Mouse (Mus musculus): ENCODE measurements around the gene Asb10.

Gene Asb10

GRCm38 (mm10) chr5:24550598-24551316 is 10.0 kb upstream of the Asb10 start:
- ChIA-PET CTCF (interaction anchor here in 3 of 4 experiments (0.6 to 1.3 kb wide), 5 partner anchors 9 to 67 kb away, joined by 3 to 4 read pairs (median 3); no protein-coding TSS in a partner anchor), POLR2A (interaction anchor here in 2 of 4 experiments (0.6 to 1.5 kb wide), 6 partner anchors 11 to 135 kb away, joined by 3 to 5 read pairs (median 3); partner anchors contain the start of gene Nub1 (in 1 of the 2))

GRCm38 (mm10) chr5:24542643-24543042 is 1.9 kb upstream of the Asb10 start:
- POLR2A ChIA-PET = interaction anchor here in 1 of 4 experiments (1.8 kb wide), 1 partner anchor 10 kb away, joined by 6 read pairs; no protein-coding TSS in a partner anchor
- CTCF ChIA-PET = no interaction called here

- ChIA-PET CTCF (interaction anchor here in 2 of 4 experiments (1.1 to 2.2 kb wide), 3 partner anchors 8 to 11 kb away, joined by 3 to 9 read pairs (median 4); no protein-coding TSS in a partner anchor), POLR2A (interaction anchor here in 2 of 4 experiments (0.6 to 1.8 kb wide), 6 partner anchors 8 to 782 kb away, joined by 3 to 6 read pairs (median 3); partner anchors contain the start of gene Nub1 (in 1 of the 2))
Measured at GRCm38 (mm10) chr5:24541144-24541569, 379 bp upstream of the Asb10 start.

- POLR2A ChIA-PET = interaction anchor here in 3 of 4 experiments (0.6 to 2.9 kb wide), 10 partner anchors 10 to 1138 kb away, joined by 3 to 8 read pairs (median 4); partner anchors contain the start of genes Abcf2 (in 2 of the 3) and Nub1 (in 1 of the 3)
- CTCF ChIA-PET = interaction anchor here in 3 of 4 experiments (0.6 to 2.2 kb wide), 4 partner anchors 9 to 90 kb away, joined by 3 to 9 read pairs (median 4); no protein-coding TSS in a partner anchor
Measured at GRCm38 (mm10) chr5:24539571-24540296, 1.0 kb downstream of the Asb10 start.

- CTCF ChIA-PET = interaction anchor here in 2 of 4 experiments (0.5 to 2.2 kb wide), 5 partner anchors 27 to 121 kb away, joined by 3 to 9 read pairs (median 4); no protein-coding TSS in a partner anchor
Measured at GRCm38 (mm10) chr5:24537618-24538017, 3.2 kb downstream of the Asb10 start.

GRCm38 (mm10) chr5:24536511-24536910 is 4.3 kb downstream of the Asb10 start:
- CTCF ChIA-PET = interaction anchor here in 1 of 4 experiments (1.4 to 2.2 kb wide), 2 partner anchors 26 to 53 kb away, joined by 5 to 9 read pairs; no protein-coding TSS in a partner anchor
- POLR2A ChIA-PET = interaction anchor here in 2 of 4 experiments (0.7 to 2.9 kb wide), 3 partner anchors 10 to 67 kb away, joined by 3 to 8 read pairs (median 3); partner anchors contain the start of genes Abcf2 (in 1 of the 2) and Gbx1 (in 1 of the 2)

More at GRCm38 (mm10) chr5:24537618-24538017, 3.2 kb downstream of the Asb10 start:
- POLR2A ChIA-PET = interaction anchor here in 2 of 4 experiments (0.6 to 2.9 kb wide), 3 partner anchors 14 to 216 kb away, joined by 3 to 8 read pairs (median 3); partner anchors contain the start of gene Abcf2 (in 1 of the 2)

GRCm38 (mm10) chr5:24535731-24536130 is 5.0 kb downstream of the Asb10 start:
- ChIA-PET POLR2A (no interaction called here), CTCF (no interaction called here)

- ChIA-PET CTCF (interaction anchor here in 3 of 4 experiments (0.6 to 1.6 kb wide), 8 partner anchors 18 to 118 kb away, joined by 3 to 7 read pairs (median 4); no protein-coding TSS in a partner anchor), POLR2A (interaction anchor here in 3 of 4 experiments (0.9 to 2.2 kb wide), 8 partner anchors 10 to 173 kb away, joined by 3 to 6 read pairs (median 3); partner anchors contain the start of gene Abcf2 (in 1 of the 3))
Measured at GRCm38 (mm10) chr5:24534292-24534691, 6.5 kb downstream of the Asb10 start.

GRCm38 (mm10) chr5:24533391-24533790 is 7.4 kb downstream of the Asb10 start:
- CTCF ChIA-PET = interaction anchor here in 3 of 4 experiments (0.6 to 2.3 kb wide), 19 partner anchors 8 to 1117 kb away, joined by 3 to 20 read pairs (median 4); no protein-coding TSS in a partner anchor
- POLR2A ChIA-PET = interaction anchor here (0.6 to 2.2 kb wide), 15 partner anchors 8 to 690 kb away, joined by 3 to 6 read pairs (median 3); partner anchors contain the start of genes Abcf2 (in 2 of the 4) and Nub1 (in 1 of the 4)

- CTCF ChIA-PET = interaction anchor here (0.6 to 3.0 kb wide), 64 partner anchors 9 to 480 kb away, joined by 3 to 39 read pairs (median 4); partner anchors contain the start of genes Abcf2 (in 1 of the 4), Asb10 (in 1 of the 4), Nub1 (in 1 of the 4) and Tmub1 (in 1 of the 4)
Measured at GRCm38 (mm10) chr5:24530042-24530689, 10.6 kb downstream of the Asb10 start.

GRCm38 (mm10) chr5:24527780-24528179 is 13.0 kb downstream of the Asb10 start:
- CTCF ChIA-PET = interaction anchor here in 3 of 4 experiments (0.5 to 3.0 kb wide), 11 partner anchors 17 to 192 kb away, joined by 3 to 39 read pairs (median 5); no protein-coding TSS in a partner anchor
- POLR2A ChIA-PET = interaction anchor here in 1 of 4 experiments (0.7 to 2.2 kb wide), 4 partner anchors 12 to 166 kb away, joined by 3 to 15 read pairs (median 6); no protein-coding TSS in a partner anchor

More at GRCm38 (mm10) chr5:24530042-24530689, 10.6 kb downstream of the Asb10 start:
- POLR2A ChIA-PET = interaction anchor here in 2 of 4 experiments (1.0 to 2.1 kb wide), 7 partner anchors 9 to 155 kb away, joined by 4 to 5 read pairs (median 4); partner anchors contain the start of genes Abcf2 (in 1 of the 2), Asb10 (in 1 of the 2), Chpf2 (in 1 of the 2) and Nub1 (in 1 of the 2)

GRCm38 (mm10) chr5:24526889-24527230 is 13.9 kb downstream of the Asb10 start, which contains the start of gene Gbx1:
Gene Gbx1, minus strand, starts transcription at chr5:24527202.
- CTCF ChIA-PET = interaction anchor here in 3 of 4 experiments (0.7 to 2.2 kb wide), 4 partner anchors 16 to 71 kb away, joined by 3 to 8 read pairs (median 5); no protein-coding TSS in a partner anchor

GRCm38 (mm10) chr5:24526190-24526888 is 14.4 kb downstream of the Asb10 start:
- ChIA-PET POLR2A (interaction anchor here in 3 of 4 experiments (0.6 to 3.4 kb wide), 6 partner anchors 11 to 132 kb away, joined by 3 to 9 read pairs (median 3); no protein-coding TSS in a partner anchor), CTCF (interaction anchor here (0.6 to 2.8 kb wide), 8 partner anchors 13 to 75 kb away, joined by 3 to 9 read pairs (median 4); no protein-coding TSS in a partner anchor)

More at GRCm38 (mm10) chr5:24526889-24527230, 13.9 kb downstream of the Asb10 start, which contains the start of gene Gbx1:
- POLR2A ChIA-PET = interaction anchor here in 2 of 4 experiments (0.6 to 0.8 kb wide), 2 partner anchors 10 to 60 kb away, joined by 3 to 4 read pairs; no protein-coding TSS in a partner anchor

- CTCF ChIA-PET = interaction anchor here (0.6 to 2.8 kb wide), 10 partner anchors 12 to 74 kb away, joined by 3 to 12 read pairs (median 4); no protein-coding TSS in a partner anchor
- POLR2A ChIA-PET = interaction anchor here in 2 of 4 experiments (0.6 to 3.4 kb wide), 7 partner anchors 8 to 148 kb away, joined by 3 to 9 read pairs (median 3); partner anchors contain the start of gene Abcf2 (in 1 of the 2)
Measured at GRCm38 (mm10) chr5:24525360-24526189, 15.2 kb downstream of the Asb10 start.

- CTCF ChIA-PET = interaction anchor here (0.6 to 2.8 kb wide), 9 partner anchors 12 to 141 kb away, joined by 3 to 12 read pairs (median 4); no protein-coding TSS in a partner anchor
- POLR2A ChIA-PET = interaction anchor here (0.7 to 3.4 kb wide), 14 partner anchors 9 to 1003 kb away, joined by 3 to 9 read pairs (median 4); partner anchors contain the start of gene Abcf2 (in 1 of the 4)
Measured at GRCm38 (mm10) chr5:24524522-24524921, 16.3 kb downstream of the Asb10 start.
